17 mouse cellular contexts compared by ENCODE assay signal in the genomic region with DNA sequence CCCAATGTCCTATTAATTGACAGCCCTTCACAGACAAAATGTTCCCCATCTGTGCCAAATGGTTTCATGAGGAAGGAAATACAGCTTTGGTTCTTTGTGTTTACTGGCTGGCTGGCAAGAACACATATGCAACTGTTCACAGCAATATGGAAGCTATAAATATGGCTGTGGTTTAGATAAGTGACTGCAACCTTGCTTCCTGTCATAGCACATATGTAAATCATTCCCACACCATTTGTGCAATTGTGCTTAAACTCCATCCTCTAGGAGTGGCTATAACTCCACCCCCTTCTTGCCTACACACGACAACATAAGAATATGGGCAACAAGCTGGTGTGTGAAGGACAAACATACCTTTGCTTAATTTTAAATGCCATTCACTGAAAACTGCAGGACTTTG.
"Had no signal": no experiment of that assay in that cellular context is flagged by ENCODE, and none has a peak within 500 bp of the region (broad histone marks: within the 10 kb centered on the region; RNA-seq: fewer than 3 reads in every experiment).

No protein-coding gene starts in this region.

- H3K4me2 ChIP-seq: limb, embryonic 12.5 days; limb, embryonic 15.5 days; liver, embryonic 11.5 days; lung, embryonic 14.5 days; midbrain, embryonic 11.5 days had no signal

- H3K9ac ChIP-seq: limb, embryonic 12.5 days; limb, embryonic 15.5 days; liver, embryonic 14.5 days; liver, postnatal 0 days; lung, embryonic 14.5 days had no signal

- H3K4me3 ChIP-seq: layer of hippocampus, adult 2 months; limb, embryonic 12.5 days; limb, embryonic 15.5 days; megakaryocyte, embryonic 14.5 days had no signal

- DNase-seq: kidney, postnatal 25 days; layer of hippocampus, adult 9-11 months; liver, postnatal 0 days; lung, embryonic 14.5 days; midbrain, embryonic 14.5 days; thymus, adult 18-20 months; thymus, postnatal 36 days had no signal

- H3K27me3 ChIP-seq: limb, embryonic 12.5 days; limb, embryonic 15.5 days; megakaryocyte, embryonic 14.5 days had no signal

- H3K36me3 ChIP-seq: limb, embryonic 12.5 days; limb, embryonic 15.5 days had no signal

- H3K27ac ChIP-seq: kidney, postnatal 0 days; layer of hippocampus, adult 2 months; limb, embryonic 12.5 days; limb, embryonic 15.5 days; liver, embryonic 14.5 days; macrophage had no signal

- H3K9me3 ChIP-seq: limb, embryonic 12.5 days; limb, embryonic 15.5 days; megakaryocyte, embryonic 14.5 days had no signal

- ATAC-seq: liver, postnatal 0 days; lung, postnatal 0 days had no signal

- H3K4me1 ChIP-seq: megakaryocyte, embryonic 14.5 days had no signal
